Mouse (Mus musculus): ENCODE measurements around the gene Kcnab2.

DNA sequence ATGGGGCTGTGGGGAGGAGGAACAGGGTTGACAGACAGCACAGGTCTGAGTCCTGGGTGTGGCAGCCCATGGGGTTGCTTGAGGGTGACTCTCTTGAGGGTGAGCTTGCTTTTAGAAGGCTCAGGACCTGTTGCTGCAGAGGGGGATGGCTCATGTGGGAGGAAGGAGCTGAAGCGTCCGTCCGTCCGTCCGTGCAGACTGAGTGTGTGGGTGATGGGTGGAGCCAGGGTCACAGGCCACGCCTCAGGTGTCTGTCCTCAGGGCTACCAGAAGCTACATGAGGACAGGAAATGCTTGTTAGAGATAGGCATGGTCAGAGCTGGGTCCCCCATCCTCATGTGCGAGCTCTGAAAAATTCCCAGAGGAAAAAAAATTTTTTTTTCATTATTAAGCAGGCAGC, 133.0 kb downstream of the Kcnab2 start:
- TF ChIP-seq CTCF (IDR thresholded peaks at IDR 0.05; ENCODE audit: borderline replicate concordance, insufficient read depth, low read depth, low read length) (no peak), POLR2A (IDR thresholded peaks at IDR 0.05; ENCODE audit: borderline replicate concordance, insufficient read depth, low read length) (no peak)
